Mouse (Mus musculus) kidney, adult 2 months (tissue): ENCODE data around the gene Abcd2. TPM values are rescaled to one million over a fixed set of nuclear protein-coding genes. Genes with fewer than 3 reads are reported as not detected.

ENCODE experiments used
- DNase-seq: peaks from one replicate; pipeline ENCODE4 v3.0.0; 2021
- H3K27ac ChIP-seq: fragments of 200-500 bp; 2 replicates; pipeline ENCODE4 v1.5.1; 2012; ENCODE audit warnings: low read depth, low read length, control low read depth, inconsistent platforms; ENCODE audit not compliant: insufficient read depth
- H3K27me3 ChIP-seq: fragments of 200-500 bp; replicated peaks from 2 replicates; pipeline ENCODE4 v1.6.1; 2012; ENCODE audit warnings: mild to moderate bottlenecking, moderate library complexity, low read length, inconsistent platforms; ENCODE audit not compliant: control insufficient read depth, insufficient read depth
- H3K36me3 ChIP-seq: fragments of 200-500 bp; 2 replicates; pipeline ENCODE4 v1.6.1; 2012; ENCODE audit warnings: mild to moderate bottlenecking, moderate library complexity, low read length, inconsistent platforms; ENCODE audit not compliant: control insufficient read depth, insufficient read depth
- H3K4me1 ChIP-seq: fragments of 200-500 bp; 2 replicates; pipeline ENCODE4 v1.6.1; 2011; ENCODE audit warnings: low read length; ENCODE audit not compliant: control insufficient read depth, insufficient read depth
- H3K4me3 ChIP-seq: fragments of 200-500 bp; 2 replicates; pipeline ENCODE4 v1.5.1; 2011; ENCODE audit warnings: mild to moderate bottlenecking, low read depth, low read length, control low read depth; ENCODE audit not compliant: insufficient read depth
- CTCF ChIP-seq: fragments of 200-500 bp; conservative IDR thresholded peaks from 2 replicates; pipeline ENCODE4 v1.5.1; 2011; ENCODE audit warnings: low read depth, mild to moderate bottlenecking, control low read depth, low read length, moderate library complexity, mixed read lengths; ENCODE audit not compliant: insufficient read depth, insufficient read length
- POLR2A ChIP-seq: fragments of 200-500 bp; IDR thresholded peaks from one replicate; pipeline ENCODE4 v1.6.1; 2011; ENCODE audit warnings: low read depth, low read length, control low read depth
- WGBS: fragments of 180-500 bp; shearing (Covaris S2); methylation state at CpG from one replicate; pipeline ENCODE4 v1.1.7; 2018; 5-methylcytosine and 5-hydroxymethylcytosine counted together
- polyA plus RNA-seq: library from polyadenylated mRNA; depleted of rRNA; stranded (reverse); fragments of >200 nt; gene quantifications from 2 replicates; pipeline ENCODE4 v1.2.3, GENCODE M21; 2012

Abcd2 gene
- polyA plus RNA-seq, 1 experiment, result 3.7 TPM

- TF ChIP-seq POLR2A (no peak), CTCF (no peak)
- no peaks in the 10 kb centered on the region for H3K27me3 ChIP-seq
- no peak overlapping the region for H3K27ac ChIP-seq
- H3K4me3 ChIP-seq, result no peak overlapping the region
- no peak for DNase-seq
- H3K4me1 ChIP-seq, result no peaks in the 10 kb centered on the region
- H3K36me3 ChIP-seq, result no peaks in the 10 kb centered on the region
- WGBS, result 87% methylated on average over 4 of the region's 4 CpGs
Measured at GRCm38 (mm10) chr15:91172193-91172592, 19.4 kb downstream of the Abcd2 start.

- Histone ChIP-seq H3K4me3 (no peak overlapping the region), H3K27me3 (no peaks in the 10 kb centered on the region), H3K36me3 (no peaks in the 10 kb centered on the region), H3K27ac (no peak overlapping the region), H3K4me1 (no peaks in the 10 kb centered on the region)
- WGBS, result 85% methylated on average over 4 of the region's 4 CpGs
- TF ChIP-seq POLR2A (no peak), CTCF (no peak)
- no peak for DNase-seq
Measured at GRCm38 (mm10) chr15:91171332-91171731, 20.3 kb downstream of the Abcd2 start.

- Histone ChIP-seq H3K4me1 (no peaks in the 10 kb centered on the region), H3K4me3 (no peak overlapping the region), H3K36me3 (no peaks in the 10 kb centered on the region), H3K27me3 (no peaks in the 10 kb centered on the region), H3K27ac (no peak overlapping the region)
- no peak for DNase-seq
- WGBS, result 84% methylated on average over 9 of the region's 9 CpGs
- no peak for TF ChIP-seq POLR2A
- no peak for TF ChIP-seq CTCF
Measured at GRCm38 (mm10) chr15:91170602-91171328, 20.8 kb downstream of the Abcd2 start.

- WGBS, result 86% methylated on average over 13 of the region's 13 CpGs
- no peak for TF ChIP-seq POLR2A
- no peak for TF ChIP-seq CTCF
Measured at GRCm38 (mm10) chr15:91167850-91168562, 23.6 kb downstream of the Abcd2 start.

DNA sequence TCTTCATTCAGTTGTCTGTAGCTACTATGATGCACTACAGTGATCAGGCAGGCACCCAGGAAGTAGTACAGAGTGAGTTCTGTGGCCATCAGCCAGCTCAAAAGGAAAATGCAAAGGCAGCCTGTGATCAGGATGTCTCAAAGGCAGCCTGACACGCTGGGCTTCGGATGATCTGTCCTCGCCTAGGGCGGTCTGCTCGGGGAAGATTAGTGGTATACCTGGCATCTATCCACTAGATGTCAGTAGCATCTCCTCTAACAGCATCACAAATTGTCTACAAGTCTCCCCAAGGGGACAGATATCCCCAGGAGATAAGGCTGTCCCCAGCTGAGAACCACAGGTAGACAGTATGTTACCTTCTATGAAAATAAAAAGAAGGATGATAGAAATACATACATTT lies 26.6 kb downstream of the Abcd2 start:
- peak; percentile 32 for DNase-seq
- TF ChIP-seq POLR2A (no peak), CTCF (peak; percentile 57)
- Histone ChIP-seq H3K36me3 (no peaks in the 10 kb centered on the region), H3K27me3 (no peaks in the 10 kb centered on the region), H3K4me1 (no peaks in the 10 kb centered on the region), H3K4me3 (no peak overlapping the region), H3K27ac (no peak overlapping the region)
- WGBS, result 18% methylated on average over 5 of the region's 5 CpGs

More at GRCm38 (mm10) chr15:91167850-91168562, 23.6 kb downstream of the Abcd2 start:
- Histone ChIP-seq H3K27me3 (no peaks in the 10 kb centered on the region), H3K4me3 (no peak overlapping the region), H3K27ac (no peak overlapping the region), H3K4me1 (no peaks in the 10 kb centered on the region), H3K36me3 (no peaks in the 10 kb centered on the region)
- no peak for DNase-seq

- Histone ChIP-seq H3K4me3 (no peak overlapping the region), H3K4me1 (no peaks in the 10 kb centered on the region), H3K27me3 (no peaks in the 10 kb centered on the region), H3K27ac (no peak overlapping the region), H3K36me3 (no peaks in the 10 kb centered on the region)
- no peak for DNase-seq
- WGBS, result 87% methylated on average over 2 of the region's 2 CpGs
- no peak for TF ChIP-seq CTCF
- TF ChIP-seq POLR2A, result no peak
Measured at GRCm38 (mm10) chr15:91163454-91163853, 28.1 kb downstream of the Abcd2 start.

- Histone ChIP-seq H3K27ac (no peak overlapping the region), H3K4me1 (no peaks in the 10 kb centered on the region), H3K36me3 (no peaks in the 10 kb centered on the region), H3K27me3 (no peaks in the 10 kb centered on the region), H3K4me3 (no peak overlapping the region)
- no peak for TF ChIP-seq POLR2A
- no peak for TF ChIP-seq CTCF
- DNase-seq, result no peak
- WGBS, result 92% methylated on average over 5 of the region's 5 CpGs
Measured at GRCm38 (mm10) chr15:91161153-91161552, 30.4 kb downstream of the Abcd2 start.
